Mouse (Mus musculus) kidney, postnatal 10 days (tissue): ENCODE results near the gene Mast3.
"Not testable (repeated sequence)": the region's sequence is repeated elsewhere in the genome, so short reads cannot be mapped to it uniquely, and the experiment has no call there.

Source experiments
- DNase-seq: peaks from one replicate; pipeline ENCODE4 v3.0.0; 2021; ENCODE audit warnings: mixed read lengths

Mast3 gene

GRCm38 (mm10) chr8:70833520-70833919 lies 28.7 kb upstream of the Mast3 start:
- peak; percentile 59 for DNase-seq

- DNase-seq: peak; percentile 74
Measured at GRCm38 (mm10) chr8:70833018-70833482, 28.2 kb upstream of the Mast3 start.

- DNase-seq: no peak
Measured at GRCm38 (mm10) chr8:70832371-70832770, 27.5 kb upstream of the Mast3 start.

- no peak for DNase-seq
Measured at GRCm38 (mm10) chr8:70831517-70831916, 26.7 kb upstream of the Mast3 start.

GRCm38 (mm10) chr8:70827796-70828195 lies 22.9 kb upstream of the Mast3 start:
- no peak for DNase-seq

GRCm38 (mm10) chr8:70827010-70827409 lies 22.2 kb upstream of the Mast3 start:
- DNase-seq: no peak

- DNase-seq: no peak
Measured at GRCm38 (mm10) chr8:70825816-70826215, 21.0 kb upstream of the Mast3 start.

GRCm38 (mm10) chr8:70823802-70824201 lies 18.9 kb upstream of the Mast3 start:
- no peak for DNase-seq

GRCm38 (mm10) chr8:70822594-70822993 lies 17.7 kb upstream of the Mast3 start:
- DNase-seq: not testable (repeated sequence)

- DNase-seq: peak; percentile 35
Measured at GRCm38 (mm10) chr8:70821992-70822391, 17.1 kb upstream of the Mast3 start.

GRCm38 (mm10) chr8:70821399-70821962 lies 16.6 kb upstream of the Mast3 start:
- DNase-seq: peak; percentile 85

- peak; percentile 87 for DNase-seq
Measured at GRCm38 (mm10) chr8:70820101-70820935, 15.5 kb upstream of the Mast3 start.

- DNase-seq: peak; percentile 66
Measured at GRCm38 (mm10) chr8:70816679-70817078, 11.8 kb upstream of the Mast3 start.

- DNase-seq: no peak
Measured at GRCm38 (mm10) chr8:70812885-70813284, 8.0 kb upstream of the Mast3 start.

- no peak for DNase-seq
Measured at GRCm38 (mm10) chr8:70812055-70812454, 7.2 kb upstream of the Mast3 start.

- DNase-seq: no peak
Measured at GRCm38 (mm10) chr8:70810962-70811680, 6.3 kb upstream of the Mast3 start.

GRCm38 (mm10) chr8:70808955-70809701 lies 4.3 kb upstream of the Mast3 start:
- DNase-seq: no peak

- DNase-seq: no peak
Measured at GRCm38 (mm10) chr8:70808239-70808638, 3.4 kb upstream of the Mast3 start, which contains the start of gene Il12rb1. Gene Il12rb1, plus strand, starts transcription at chr8:70808449.

GRCm38 (mm10) chr8:70807304-70807703 lies 2.5 kb upstream of the Mast3 start:
- no peak for DNase-seq

- DNase-seq: no peak
Measured at GRCm38 (mm10) chr8:70806541-70806940, 1.7 kb upstream of the Mast3 start.

- DNase-seq: peak; percentile 59
Measured at GRCm38 (mm10) chr8:70803761-70804480, 933 bp downstream of the Mast3 start.
